Mouse (Mus musculus) mouse embryonic stem cell (cell line): ENCODE measurements around the gene Isg20l2.

Experiments
- in situ Hi-C, 2 experiments: fragments of 300-500 bp; cut with MboI; formaldehyde crosslinking; loops; 1 replicate in 1 of 2; 3 replicates in 1 of 2; pipeline ENCODE4 v1.14.3; 2019 to 2020; ENCODE audit warnings: low sequenced_read_pairs in 2 of 2, low pct_unique_long_range_greater_than_20kb in 1 of 2, mixed read lengths in 1 of 2; ENCODE audit not compliant: unreplicated experiment in 1 of 2

Isg20l2 gene

DNA sequence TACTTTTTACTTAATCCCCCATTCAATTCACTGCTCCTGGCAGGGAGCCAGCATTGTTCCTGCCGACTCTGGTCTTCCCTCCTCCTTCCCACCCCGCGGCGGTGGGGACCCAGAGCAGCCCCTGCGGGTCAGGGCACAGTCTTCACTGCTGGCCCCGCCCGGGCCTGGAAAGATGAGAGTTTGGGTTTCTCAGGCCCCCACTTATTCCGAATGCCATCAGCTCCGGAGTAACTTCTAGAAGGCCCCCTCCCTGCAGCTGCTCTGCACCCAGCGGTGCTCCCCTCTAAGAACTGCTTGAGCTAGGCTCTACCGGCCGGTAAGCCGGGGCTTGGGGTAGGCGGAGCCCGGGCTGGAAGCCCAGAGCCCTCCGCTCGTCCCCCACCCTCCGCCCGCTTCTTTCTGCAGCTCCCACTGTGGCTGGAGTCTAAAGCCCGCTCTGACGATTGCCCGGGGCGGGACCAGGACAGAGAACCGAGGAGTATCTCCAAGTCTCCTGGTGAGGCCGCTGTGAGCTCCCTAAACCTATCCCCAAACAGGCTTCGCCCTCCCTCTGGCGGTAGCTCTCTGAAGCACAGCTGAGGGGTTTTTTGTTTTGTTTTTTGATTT lies 30.6 kb downstream of the Isg20l2 start:
- in situ Hi-C loops: no loop called here

DNA sequence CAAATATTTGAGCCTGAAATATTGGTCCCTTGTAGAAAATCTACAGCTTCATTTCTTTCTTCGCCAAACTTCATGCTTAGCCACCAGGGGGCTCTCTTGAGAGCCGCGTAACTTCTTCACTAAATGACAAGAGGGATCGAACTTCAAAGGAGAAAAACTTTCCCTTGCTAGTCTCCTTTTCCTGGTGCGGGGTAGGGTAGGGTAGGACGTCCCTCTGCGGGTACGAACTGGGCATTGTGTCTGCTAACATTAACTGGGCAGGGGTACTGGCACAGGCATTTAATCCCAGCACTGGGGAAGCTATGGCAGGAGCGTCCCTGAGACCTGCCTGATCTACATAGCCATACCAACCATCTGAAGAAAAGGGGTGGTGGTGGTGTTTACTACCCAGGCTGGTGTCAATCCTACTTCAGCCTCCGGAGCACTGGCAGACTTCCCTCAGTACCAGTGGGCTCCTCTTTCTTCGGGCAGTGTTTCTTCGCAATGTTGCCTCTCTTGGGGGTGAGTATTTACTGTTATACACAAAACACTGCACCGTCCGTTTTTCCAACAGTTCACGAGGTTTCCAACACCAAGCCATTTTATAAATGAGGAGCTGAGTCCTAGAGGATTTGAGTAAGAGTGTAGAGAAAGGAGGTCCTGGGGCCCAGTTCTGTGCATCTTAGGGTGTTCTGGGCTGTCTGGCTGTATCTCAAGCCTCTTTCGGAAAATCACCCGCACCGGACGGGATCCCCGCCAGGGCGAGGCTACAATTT lies 40.2 kb downstream of the Isg20l2 start:
- in situ Hi-C loops: no loop called here

DNA sequence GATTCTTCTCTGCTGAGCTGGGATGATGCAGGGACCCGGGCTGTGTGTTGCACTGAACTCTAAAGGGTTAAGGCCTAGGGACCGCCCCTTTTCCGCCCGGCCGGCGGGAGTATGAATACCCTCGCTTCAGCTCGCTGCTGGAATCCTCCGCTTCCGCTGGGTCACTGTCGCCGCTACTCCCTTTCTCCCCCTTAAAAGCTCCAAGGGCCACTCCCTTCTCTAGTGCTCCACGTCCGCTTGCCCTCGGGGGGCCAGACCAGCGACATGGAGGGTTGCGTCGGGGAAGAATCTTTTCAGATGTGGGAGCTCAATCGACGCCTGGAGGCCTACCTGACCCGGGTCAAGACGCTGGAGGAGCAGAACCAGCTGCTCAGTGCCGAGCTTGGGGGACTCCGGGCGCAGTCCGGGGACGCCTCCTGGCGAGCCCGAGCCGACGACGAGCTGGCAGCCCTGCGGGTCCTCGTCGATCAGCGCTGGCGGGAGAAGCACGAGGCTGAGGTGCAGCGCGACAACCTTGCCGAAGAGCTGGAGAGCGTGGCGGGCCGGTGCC lies 40.9 kb downstream of the Isg20l2 start, which contains the start of gene Nes:
Gene Nes, plus strand, starts transcription at position 140 of the 550 bp plus-strand sequence.
- in situ Hi-C loops: no loop called here

DNA sequence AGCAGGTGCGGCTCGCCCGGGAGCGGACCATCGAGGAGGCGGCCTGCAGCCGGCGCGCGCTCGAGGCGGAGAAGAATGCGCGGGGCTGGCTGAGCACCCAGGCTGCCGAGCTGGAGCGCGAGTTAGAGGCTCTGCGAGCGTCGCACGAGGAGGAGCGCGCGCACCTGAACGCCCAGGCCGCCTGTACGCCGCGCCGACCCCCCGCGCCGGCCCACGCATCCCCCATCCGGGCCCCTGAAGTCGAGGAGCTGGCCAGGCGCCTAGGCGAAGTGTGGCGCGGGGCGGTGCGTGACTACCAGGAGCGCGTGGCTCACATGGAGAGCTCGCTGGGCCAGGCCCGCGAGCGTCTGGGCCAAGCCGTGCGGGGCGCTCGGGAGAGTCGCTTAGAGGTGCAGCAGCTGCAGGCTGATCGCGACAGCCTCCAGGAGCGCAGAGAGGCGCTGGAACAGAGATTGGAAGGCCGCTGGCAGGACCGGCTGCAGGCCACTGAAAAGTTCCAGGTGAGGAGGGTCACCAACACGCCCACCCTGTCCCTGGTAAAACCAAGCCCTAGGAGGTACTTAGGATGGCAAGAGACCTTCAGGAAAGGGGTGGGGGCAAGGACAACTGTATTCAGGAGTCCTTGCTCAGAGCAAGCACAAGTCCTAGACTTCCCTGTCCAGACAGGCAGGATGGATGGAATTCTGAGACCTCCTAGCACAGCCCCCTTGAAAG lies 41.5 kb downstream of the Isg20l2 start:
- in situ Hi-C loops: no loop called here

DNA sequence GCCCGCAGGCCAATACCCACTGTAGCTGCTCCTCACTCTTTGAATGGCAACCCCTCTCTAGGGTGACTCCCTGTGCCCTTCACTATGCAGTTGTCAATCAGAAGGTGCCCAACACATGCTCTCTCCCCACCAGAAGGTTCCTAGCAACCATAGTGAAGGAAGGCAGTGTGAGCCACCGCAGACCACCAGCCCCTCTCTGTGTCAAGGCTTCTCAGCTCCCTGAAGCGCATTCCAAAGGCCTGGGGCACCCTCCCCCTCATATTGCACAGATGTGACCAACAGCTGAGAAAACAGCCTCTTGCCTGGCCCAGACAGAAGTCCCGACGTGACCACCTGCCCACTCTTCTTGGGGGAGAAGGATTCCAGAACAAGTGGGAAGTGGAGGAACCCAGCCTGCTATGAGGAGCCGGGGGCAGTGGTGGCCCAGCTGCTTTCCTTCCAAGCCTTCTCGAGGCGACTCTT lies 42.1 kb downstream of the Isg20l2 start:
- in situ Hi-C loops: no loop called here

DNA sequence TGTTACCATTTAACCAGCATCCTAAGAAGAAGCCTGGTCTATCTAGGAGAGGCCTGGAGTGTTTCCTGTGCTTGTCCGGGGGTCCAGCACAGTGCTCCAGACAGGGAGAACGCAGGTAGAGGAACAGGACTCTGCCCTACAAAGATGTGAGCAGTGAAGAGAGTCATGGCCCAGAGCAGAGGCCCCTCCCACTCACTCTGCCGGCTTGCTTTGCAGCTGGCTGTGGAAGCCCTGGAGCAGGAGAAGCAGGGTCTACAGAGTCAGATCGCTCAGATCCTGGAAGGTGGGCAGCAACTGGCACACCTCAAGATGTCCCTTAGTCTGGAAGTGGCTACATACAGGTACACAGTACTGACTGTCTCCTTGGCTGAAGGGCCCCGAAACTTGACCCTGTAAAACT lies 42.7 kb downstream of the Isg20l2 start:
- in situ Hi-C loops: no loop called here

DNA sequence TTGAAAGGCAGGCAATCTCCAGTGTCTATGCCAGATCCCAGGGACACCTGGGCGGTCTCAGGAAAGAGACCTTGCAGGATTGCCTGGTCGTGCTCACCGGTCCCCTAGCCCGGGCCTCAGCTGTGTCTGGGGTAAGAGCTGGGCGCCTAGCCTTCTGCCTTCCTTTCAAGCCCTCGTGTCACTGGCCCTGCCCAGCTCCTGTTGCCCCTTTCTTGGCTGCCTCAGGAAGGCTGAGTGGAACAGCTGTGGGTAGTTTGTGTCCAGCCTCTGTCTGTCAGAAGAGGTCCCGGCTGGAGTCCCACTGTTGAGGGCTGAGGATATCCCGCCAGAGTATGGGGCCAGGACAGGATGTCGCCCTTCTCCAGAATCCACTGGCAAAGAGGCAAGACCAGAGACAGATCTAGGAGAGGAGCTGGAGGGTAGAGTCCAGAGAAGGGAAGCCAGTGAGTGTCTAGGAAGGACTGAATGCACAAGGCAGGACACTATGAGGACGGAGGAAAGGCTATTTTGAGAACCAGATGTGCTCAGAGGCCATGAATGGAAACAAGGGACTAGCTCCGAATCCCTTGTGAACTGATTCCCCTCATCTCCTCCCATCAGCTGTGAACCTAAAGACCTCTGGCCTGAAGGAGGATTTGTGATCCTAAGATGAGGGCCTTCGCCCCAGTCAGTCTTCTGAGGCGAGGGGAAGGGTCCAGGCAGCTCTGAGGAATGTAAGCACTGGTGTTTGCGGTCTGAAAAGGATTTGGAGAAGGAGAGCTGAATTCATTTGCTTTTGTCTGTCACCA lies 43.7 kb downstream of the Isg20l2 start:
- in situ Hi-C loops: no loop called here

DNA sequence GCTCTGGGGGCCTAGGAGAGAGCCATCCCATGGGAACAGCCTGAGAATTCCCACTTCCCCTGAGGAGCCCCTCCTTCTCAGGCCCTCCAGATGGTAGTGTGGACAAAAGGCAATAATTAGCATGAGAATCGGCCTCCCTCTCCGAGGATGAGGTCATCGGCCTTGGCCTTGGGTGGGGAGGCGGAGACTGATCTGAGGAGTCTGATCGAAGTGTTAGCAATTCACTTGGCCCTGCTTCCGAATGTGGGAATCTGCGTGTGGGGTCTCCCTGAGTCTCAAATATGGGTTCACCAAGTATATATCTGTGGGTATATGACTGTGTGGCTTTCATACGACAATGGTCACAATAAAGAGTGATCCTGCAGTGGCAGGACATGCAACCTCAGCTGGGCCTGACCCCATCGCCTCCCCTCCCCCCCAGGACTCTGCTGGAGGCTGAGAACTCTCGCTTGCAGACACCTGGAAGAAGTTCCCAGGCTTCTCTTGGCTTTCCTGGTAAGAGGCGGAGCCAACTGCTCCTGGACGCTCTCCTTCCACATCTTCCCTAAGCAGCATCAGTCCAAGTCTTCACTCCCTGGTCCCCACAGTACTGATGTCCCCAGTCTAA lies 44.4 kb downstream of the Isg20l2 start:
- in situ Hi-C loops: no loop called here

DNA sequence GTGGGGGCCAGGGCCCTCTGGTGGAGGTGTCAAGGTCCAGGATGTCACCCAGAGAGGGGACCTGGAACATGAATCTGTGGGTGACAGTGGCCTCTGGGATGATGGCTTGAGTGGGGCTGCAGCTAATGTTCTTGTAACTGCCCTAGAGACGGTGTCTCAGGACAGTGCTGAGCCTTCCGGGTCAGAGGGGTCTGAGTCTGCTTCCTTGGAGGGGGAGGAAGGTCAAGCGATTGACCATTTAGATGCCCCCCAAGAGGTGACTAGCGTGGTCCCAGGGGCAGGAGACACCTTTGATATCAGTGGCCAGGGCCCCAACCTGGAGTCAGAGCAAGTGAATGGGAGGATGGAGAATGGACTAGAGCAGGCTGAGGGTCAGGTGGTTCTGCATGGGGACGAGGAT lies 49.4 kb downstream of the Isg20l2 start:
- in situ Hi-C loops: no loop called here

DNA sequence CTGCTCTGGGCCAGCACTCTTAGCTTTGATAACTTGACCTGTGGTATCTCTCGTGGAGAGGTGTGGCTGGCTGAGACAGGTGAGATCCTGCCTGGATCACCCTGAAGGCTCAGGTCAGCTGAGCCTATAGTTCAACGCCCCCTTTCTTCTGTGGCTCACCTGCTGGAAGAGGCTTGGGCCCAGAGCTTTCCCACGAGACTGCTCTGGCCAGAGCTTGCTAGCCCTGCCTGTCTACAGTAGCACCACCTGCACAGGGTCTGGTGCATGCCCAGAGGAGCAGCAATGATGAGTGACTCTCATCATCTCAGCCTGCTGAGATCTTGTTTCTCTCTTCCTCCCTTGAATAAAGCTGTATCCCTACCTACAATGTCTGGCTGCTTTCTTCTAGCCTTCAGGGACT lies 50.0 kb downstream of the Isg20l2 start:
- in situ Hi-C loops: loop anchor here in 1 of 2 experiments (5.0 kb wide), 1 partner anchor 38 kb away; no protein-coding TSS in a partner anchor

DNA sequence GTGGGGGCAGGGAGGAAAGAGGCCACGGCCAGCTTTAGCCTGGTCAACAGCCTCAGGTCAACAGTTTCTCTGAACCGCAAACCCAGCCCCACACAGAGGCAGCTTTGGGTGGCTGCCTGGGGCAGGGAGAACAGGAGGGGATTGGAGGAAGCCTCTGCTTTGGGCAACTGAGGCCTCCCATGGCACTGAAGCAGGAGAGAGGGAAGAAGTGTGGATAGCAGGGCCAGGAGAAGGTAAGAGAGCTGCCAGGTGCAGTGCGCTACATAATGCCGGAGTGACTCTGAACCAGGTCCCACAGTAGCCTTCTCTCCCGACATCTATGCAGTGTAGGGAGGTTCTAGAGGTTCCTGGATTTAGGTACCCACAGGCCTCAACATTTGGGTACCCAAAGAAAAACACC lies 50.6 kb downstream of the Isg20l2 start:
- in situ Hi-C loops: loop anchor here in 1 of 2 experiments (5.0 kb wide), 1 partner anchor 38 kb away; no protein-coding TSS in a partner anchor

DNA sequence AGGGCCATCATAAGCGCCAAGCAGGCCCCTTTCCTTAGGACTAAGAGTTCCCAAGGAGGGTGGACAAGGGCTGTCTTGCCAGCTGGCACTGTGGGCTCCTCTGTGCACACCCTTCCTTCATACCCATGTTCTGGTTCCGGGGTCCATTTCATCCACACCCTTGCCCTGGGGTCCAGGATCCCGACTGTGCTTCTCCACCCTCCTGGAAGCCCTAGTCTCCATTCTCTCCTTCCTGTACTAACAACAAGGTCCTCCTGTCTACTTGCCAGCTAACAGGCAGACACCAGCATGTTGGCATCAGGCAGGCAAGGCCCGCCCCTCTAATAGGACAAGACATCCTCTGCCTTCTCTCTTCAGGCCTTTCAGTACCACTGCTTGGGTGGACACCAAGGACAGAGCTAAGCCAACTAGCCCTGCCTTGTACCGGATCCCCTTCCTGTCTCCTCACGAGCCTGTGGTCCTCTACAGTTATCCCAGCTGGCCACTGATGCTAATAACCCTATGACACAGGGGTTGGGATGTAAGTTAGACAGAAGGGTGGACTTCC lies 51.2 kb downstream of the Isg20l2 start:
- in situ Hi-C loops: loop anchor here in 1 of 2 experiments (5.0 kb wide), 1 partner anchor 39 kb away; no protein-coding TSS in a partner anchor

DNA sequence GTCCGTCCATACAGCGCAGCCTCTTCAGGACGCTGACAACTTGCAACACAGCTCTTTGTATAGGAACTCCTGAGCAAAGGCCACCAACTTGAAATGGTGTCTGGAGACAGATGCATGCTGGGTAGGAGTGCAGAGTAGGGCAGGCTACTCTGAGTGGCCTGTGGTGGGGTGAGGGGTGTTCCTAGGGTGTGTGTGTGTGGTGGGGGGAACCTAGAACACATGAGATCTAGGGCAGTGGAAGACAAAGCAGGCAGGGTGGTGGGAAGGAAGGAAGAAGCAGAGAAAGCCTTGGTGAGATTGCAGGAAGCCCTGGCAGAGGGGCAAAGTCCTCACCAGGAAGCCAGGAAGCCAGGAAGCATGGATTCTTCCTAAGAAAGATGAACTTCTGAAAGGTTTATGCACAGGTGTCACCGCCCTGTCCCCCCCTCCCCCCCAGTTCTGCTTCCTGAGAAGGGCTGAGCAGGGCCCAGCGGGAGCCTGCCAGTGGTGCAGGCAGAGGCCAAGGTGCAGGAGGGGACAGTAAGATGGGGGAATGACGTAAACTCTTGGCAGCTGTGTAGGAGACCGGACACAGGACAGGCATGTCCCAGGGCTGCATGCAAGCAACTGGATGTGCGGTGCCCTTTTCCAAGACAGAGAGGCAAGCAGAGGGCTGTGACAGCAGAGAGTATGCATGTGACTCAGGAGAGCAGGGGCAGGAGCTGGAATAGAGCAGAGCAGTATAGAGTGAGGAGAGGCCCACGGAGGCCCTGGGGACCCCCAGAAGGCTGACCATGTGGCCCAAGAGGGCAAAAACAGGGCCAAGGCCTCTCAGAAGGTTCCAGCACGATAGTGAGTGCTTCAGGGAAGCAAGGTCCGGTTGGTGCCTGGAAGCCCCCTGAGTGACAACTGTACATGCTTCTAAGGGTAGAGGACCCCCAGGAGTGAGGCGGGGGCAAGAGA lies 52.1 kb downstream of the Isg20l2 start:
- in situ Hi-C loops: loop anchor here in 1 of 2 experiments (5.0 kb wide), 1 partner anchor 40 kb away; no protein-coding TSS in a partner anchor

DNA sequence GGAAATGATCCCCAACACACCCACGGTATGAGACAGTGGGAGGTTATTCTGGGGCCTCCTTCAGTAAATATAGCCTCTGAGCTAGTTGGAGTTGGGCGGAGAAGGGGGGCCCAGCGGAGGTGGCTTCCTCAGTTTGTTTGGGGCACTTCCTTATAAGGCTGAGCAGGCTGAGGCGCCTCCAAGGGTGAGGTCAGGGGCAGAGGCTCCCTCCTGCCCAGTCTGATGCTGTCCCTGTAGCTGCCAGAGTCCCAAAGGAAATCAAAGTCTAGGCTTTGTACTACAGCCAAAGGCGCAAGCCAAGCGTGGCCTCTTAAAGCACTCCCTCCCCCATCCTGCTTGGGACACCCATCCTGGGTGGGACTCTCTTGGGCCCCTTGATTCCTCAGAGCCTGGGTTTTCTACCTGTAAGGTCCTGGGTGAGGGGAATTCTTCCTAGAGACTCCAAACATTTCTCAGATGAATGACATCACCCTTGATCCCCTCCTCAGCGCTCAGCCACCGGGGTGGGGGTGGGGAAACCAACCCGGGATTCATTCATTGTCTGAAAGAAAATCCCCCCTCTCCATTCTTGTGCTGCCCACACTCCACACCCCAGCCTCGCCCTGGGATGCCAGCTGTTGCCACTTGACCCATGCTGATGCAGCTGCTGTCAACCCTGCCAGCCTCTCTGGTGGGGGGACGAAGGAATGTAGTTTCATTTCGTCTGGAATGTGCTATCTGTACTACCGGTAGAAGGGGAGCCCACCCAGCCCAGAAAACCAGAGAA lies 52.9 kb downstream of the Isg20l2 start:
- in situ Hi-C loops: loop anchor here in 1 of 2 experiments (5.0 kb wide), 1 partner anchor 41 kb away; no protein-coding TSS in a partner anchor

DNA sequence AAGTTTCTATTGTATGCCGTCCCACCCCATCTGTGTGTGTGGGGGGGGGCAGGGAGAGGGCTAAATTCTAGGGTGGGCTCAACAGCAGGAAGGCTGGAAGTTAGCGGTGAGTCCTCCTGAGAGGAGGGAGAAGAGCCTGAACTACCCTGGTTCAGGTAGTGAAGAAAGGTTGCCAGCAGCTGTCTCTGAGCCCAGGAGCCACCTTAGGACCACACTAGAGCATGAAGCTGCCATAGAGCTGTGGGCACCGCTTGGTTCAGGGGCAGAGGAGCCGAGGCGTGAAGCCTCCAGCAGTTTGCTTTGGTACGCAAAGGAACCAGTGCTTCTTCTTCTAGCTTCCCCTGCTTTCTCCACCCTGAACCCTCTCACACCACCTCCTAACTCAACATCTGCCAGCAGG lies 53.5 kb downstream of the Isg20l2 start:
- in situ Hi-C loops: loop anchor here in 1 of 2 experiments (5.0 kb wide), 1 partner anchor 41 kb away; no protein-coding TSS in a partner anchor

DNA sequence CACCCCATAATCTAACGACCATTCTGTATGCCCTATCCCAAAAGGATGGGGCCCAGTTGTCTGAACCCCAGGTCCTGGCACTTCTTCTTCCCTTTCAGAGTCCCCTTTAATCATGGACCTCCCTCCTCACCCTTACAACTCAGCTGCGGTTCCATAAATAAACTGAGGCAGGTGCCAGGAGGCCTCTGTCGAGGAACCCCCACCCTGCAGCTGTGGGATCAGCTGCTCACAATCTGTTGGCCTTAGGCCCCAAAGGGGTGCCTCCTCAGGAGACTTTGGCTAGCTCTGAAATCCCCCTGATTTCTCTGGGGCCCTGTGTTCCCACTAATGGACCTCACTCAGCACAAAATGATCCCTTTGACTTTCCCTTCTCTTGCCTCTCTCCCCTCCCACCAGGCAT lies 54.0 kb downstream of the Isg20l2 start:
- in situ Hi-C loops: loop anchor here in 1 of 2 experiments (5.0 kb wide), 1 partner anchor 42 kb away; no protein-coding TSS in a partner anchor
